Mouse (Mus musculus): ENCODE measurements around the gene Tktl1. TPM values are rescaled to one million over a fixed set of nuclear protein-coding genes. Genes with fewer than 3 reads are reported as not detected.
"Not testable (repeated sequence)": the region's sequence is repeated elsewhere in the genome, so short reads cannot be mapped to it uniquely, and the experiment has no call there.

The Tktl1 gene
- polyA plus RNA-seq (2015; fragmentation: Nextera tagmentation; extraction: Ambion mirVana) = 0.09 and 0.10 TPM in 2 replicates

GRCm38 (mm10) chrX:74176959-74177358, at the start of gene Tktl1:
Tktl1 (plus strand) TSS chrX:74177259.
- WGBS = 86% methylated on average over 17 of the region's 17 CpGs
- H3K9ac ChIP-seq (ENCODE audit: low read length) = no peak within 1 kb of the TSS
- no peak for ATAC-seq (replicated peaks; ENCODE audit: extremely low read depth, insufficient read depth, low FRiP score)

GRCm38 (mm10) chrX:74135263-74135662, 41.8 kb upstream of the Tktl1 start, which contains the start of gene Mecp2:
Mecp2 (minus strand) TSS chrX:74135363.
- H3K4me2 ChIP-seq (ENCODE audit: low read depth, low read length); H3K36me3 ChIP-seq (ENCODE audit: control insufficient read depth, insufficient read depth); H3K4me1 ChIP-seq (ENCODE audit: control insufficient read depth, insufficient read depth, low read length); H3K27me3 ChIP-seq (ENCODE audit: control insufficient read depth, insufficient read depth, low read length); H3K27ac ChIP-seq (ENCODE audit: low read length); H3K4me3 ChIP-seq (ENCODE audit: low read length); H3K9ac ChIP-seq (ENCODE audit: low read length); H3K9me3 ChIP-seq (replicated peaks; ENCODE audit: control insufficient read depth, low read length); ATAC-seq (replicated peaks; ENCODE audit: extremely low read depth, insufficient read depth, low FRiP score): not testable (repeated sequence)
- 26% methylated on average over 1 of the region's 1 CpGs for WGBS

More at GRCm38 (mm10) chrX:74176959-74177358, at the start of gene Tktl1:
- Histone ChIP-seq H3K27ac (ENCODE audit: low read length) (no peak within 1 kb of the TSS), H3K9me3 (replicated peaks; ENCODE audit: control insufficient read depth, low read length) (no peaks in the 10 kb centered on the region), H3K4me1 (ENCODE audit: control insufficient read depth, insufficient read depth, low read length) (no peaks in the 10 kb centered on the region), H3K36me3 (ENCODE audit: control insufficient read depth, insufficient read depth) (no peaks in the 10 kb centered on the region), H3K4me3 (ENCODE audit: low read length) (no peak within 1 kb of the TSS), H3K4me2 (ENCODE audit: low read depth, low read length) (no peak within 1 kb of the TSS), H3K27me3 (ENCODE audit: control insufficient read depth, insufficient read depth, low read length) (no peaks in the 10 kb centered on the region)

GRCm38 (mm10) chrX:74167738-74168137, 9.3 kb upstream of the Tktl1 start, which contains the start of gene Tex28:
Tex28 (minus strand) TSS chrX:74167838.
- no peak for ATAC-seq (replicated peaks; ENCODE audit: extremely low read depth, insufficient read depth, low FRiP score)
- WGBS = 91% methylated on average over 1 of the region's 1 CpGs
- Histone ChIP-seq H3K4me3 (ENCODE audit: low read length) (no peak within 1 kb of the TSS), H3K27ac (ENCODE audit: low read length) (no peak within 1 kb of the TSS), H3K9me3 (replicated peaks; ENCODE audit: control insufficient read depth, low read length) (no peaks in the 10 kb centered on the region), H3K36me3 (ENCODE audit: control insufficient read depth, insufficient read depth) (no peaks in the 10 kb centered on the region), H3K4me1 (ENCODE audit: control insufficient read depth, insufficient read depth, low read length) (no peaks in the 10 kb centered on the region), H3K4me2 (ENCODE audit: low read depth, low read length) (no peak within 1 kb of the TSS), H3K27me3 (ENCODE audit: control insufficient read depth, insufficient read depth, low read length) (no peaks in the 10 kb centered on the region), H3K9ac (ENCODE audit: low read length) (no peak within 1 kb of the TSS)

- Histone ChIP-seq H3K9me3 (replicated peaks; ENCODE audit: control insufficient read depth, low read length) (no peaks in the 10 kb centered on the region), H3K4me3 (ENCODE audit: low read length) (no peak overlapping the region), H3K4me2 (ENCODE audit: low read depth, low read length) (no peak overlapping the region), H3K27me3 (ENCODE audit: control insufficient read depth, insufficient read depth, low read length) (no peaks in the 10 kb centered on the region), H3K4me1 (ENCODE audit: control insufficient read depth, insufficient read depth, low read length) (no peaks in the 10 kb centered on the region), H3K27ac (ENCODE audit: low read length) (no peak overlapping the region), H3K36me3 (ENCODE audit: control insufficient read depth, insufficient read depth) (no peaks in the 10 kb centered on the region), H3K9ac (ENCODE audit: low read length) (no peak overlapping the region)
- ATAC-seq (replicated peaks; ENCODE audit: extremely low read depth, insufficient read depth, low FRiP score) = no peak
- WGBS = 82% methylated on average over 2 of the region's 2 CpGs
Measured at GRCm38 (mm10) chrX:74203556-74203955, 26.5 kb downstream of the Tktl1 start.

GRCm38 (mm10) chrX:74218496-74218895, 41.4 kb downstream of the Tktl1 start:
- no peak for ATAC-seq (replicated peaks; ENCODE audit: extremely low read depth, insufficient read depth, low FRiP score)
- Histone ChIP-seq H3K27me3 (ENCODE audit: control insufficient read depth, insufficient read depth, low read length) (no peaks in the 10 kb centered on the region), H3K4me1 (ENCODE audit: control insufficient read depth, insufficient read depth, low read length) (no peaks in the 10 kb centered on the region), H3K9me3 (replicated peaks; ENCODE audit: control insufficient read depth, low read length) (no peaks in the 10 kb centered on the region), H3K4me3 (ENCODE audit: low read length) (no peak overlapping the region), H3K4me2 (ENCODE audit: low read depth, low read length) (no peak overlapping the region), H3K36me3 (ENCODE audit: control insufficient read depth, insufficient read depth) (peaks cover 5% of the 10 kb centered on the region), H3K9ac (ENCODE audit: low read length) (no peak overlapping the region), H3K27ac (ENCODE audit: low read length) (no peak overlapping the region)
- 89% methylated on average over 4 of the region's 4 CpGs for WGBS

- Histone ChIP-seq H3K9me3 (replicated peaks; ENCODE audit: control insufficient read depth, low read length) (no peaks in the 10 kb centered on the region), H3K27me3 (ENCODE audit: control insufficient read depth, insufficient read depth, low read length) (no peaks in the 10 kb centered on the region), H3K4me1 (ENCODE audit: control insufficient read depth, insufficient read depth, low read length) (no peaks in the 10 kb centered on the region), H3K4me3 (ENCODE audit: low read length) (no peak overlapping the region), H3K36me3 (ENCODE audit: control insufficient read depth, insufficient read depth) (peaks cover 10% of the 10 kb centered on the region), H3K9ac (ENCODE audit: low read length) (no peak overlapping the region), H3K27ac (ENCODE audit: low read length) (no peak overlapping the region), H3K4me2 (ENCODE audit: low read depth, low read length) (no peak overlapping the region)
- ATAC-seq (replicated peaks; ENCODE audit: extremely low read depth, insufficient read depth, low FRiP score) = no peak
- WGBS = 47% methylated on average over 13 of the region's 13 CpGs
Measured at GRCm38 (mm10) chrX:74219449-74219848, 42.4 kb downstream of the Tktl1 start.

- not testable (repeated sequence) for H3K27ac ChIP-seq (ENCODE audit: low read length); H3K9ac ChIP-seq (ENCODE audit: low read length); H3K27me3 ChIP-seq (ENCODE audit: control insufficient read depth, insufficient read depth, low read length); H3K9me3 ChIP-seq (replicated peaks; ENCODE audit: control insufficient read depth, low read length); H3K4me2 ChIP-seq (ENCODE audit: low read depth, low read length); H3K4me3 ChIP-seq (ENCODE audit: low read length); H3K4me1 ChIP-seq (ENCODE audit: control insufficient read depth, insufficient read depth, low read length); ATAC-seq (replicated peaks; ENCODE audit: extremely low read depth, insufficient read depth, low FRiP score)
- WGBS = 44% methylated on average over 1 of the region's 1 CpGs
- H3K36me3 ChIP-seq (ENCODE audit: control insufficient read depth, insufficient read depth) = peaks cover 16% of the 10 kb centered on the region
Measured at GRCm38 (mm10) chrX:74220099-74220498, 43.0 kb downstream of the Tktl1 start.

GRCm38 (mm10) chrX:74230038-74230437, 53.0 kb downstream of the Tktl1 start:
- no peak for ATAC-seq (replicated peaks; ENCODE audit: extremely low read depth, insufficient read depth, low FRiP score)
- Histone ChIP-seq H3K36me3 (ENCODE audit: control insufficient read depth, insufficient read depth) (peaks cover 87% of the 10 kb centered on the region), H3K4me1 (ENCODE audit: control insufficient read depth, insufficient read depth, low read length) (no peaks in the 10 kb centered on the region), H3K9ac (ENCODE audit: low read length) (no peak overlapping the region), H3K27me3 (ENCODE audit: control insufficient read depth, insufficient read depth, low read length) (no peaks in the 10 kb centered on the region), H3K4me2 (ENCODE audit: low read depth, low read length) (no peak overlapping the region), H3K27ac (ENCODE audit: low read length) (no peak overlapping the region), H3K9me3 (replicated peaks; ENCODE audit: control insufficient read depth, low read length) (no peaks in the 10 kb centered on the region), H3K4me3 (ENCODE audit: low read length) (no peak overlapping the region)
- WGBS = 43% methylated on average over 1 of the region's 1 CpGs

- Histone ChIP-seq H3K9me3 (replicated peaks; ENCODE audit: control insufficient read depth, low read length) (no peaks in the 10 kb centered on the region), H3K4me2 (ENCODE audit: low read depth, low read length) (no peak overlapping the region), H3K27me3 (ENCODE audit: control insufficient read depth, insufficient read depth, low read length) (no peaks in the 10 kb centered on the region), H3K4me1 (ENCODE audit: control insufficient read depth, insufficient read depth, low read length) (no peaks in the 10 kb centered on the region), H3K9ac (ENCODE audit: low read length) (no peak overlapping the region), H3K27ac (ENCODE audit: low read length) (no peak overlapping the region), H3K4me3 (ENCODE audit: low read length) (no peak overlapping the region), H3K36me3 (ENCODE audit: control insufficient read depth, insufficient read depth) (peaks cover 80% of the 10 kb centered on the region)
- no peak for ATAC-seq (replicated peaks; ENCODE audit: extremely low read depth, insufficient read depth, low FRiP score)
- WGBS = 85% methylated on average over 5 of the region's 5 CpGs
Measured at GRCm38 (mm10) chrX:74233196-74233595, 56.1 kb downstream of the Tktl1 start.
